Mouse (Mus musculus) forebrain, embryonic 12.5 days (tissue): ENCODE measurements around the gene Sez6l. TPM values are rescaled to one million over a fixed set of nuclear protein-coding genes. Genes with fewer than 3 reads are reported as not detected.
A peak's percentile ranks its signal among the peaks of the same experiment; 100 is the strongest.

Source experiments
- ATAC-seq: fragments of 200-750 bp; cut with Nextera tagmentation; 2 replicates; pipeline ENCODE4 v1.8.0; 2017; ENCODE audit warnings: moderate TSS enrichment; ENCODE audit not compliant: low FRiP score
- H3K27ac ChIP-seq: fragments of 300-500 bp; sonication (generic); 2 replicates; pipeline ENCODE4 v1.5.1; 2016; ENCODE audit warnings: mild to moderate bottlenecking
- H3K27me3 ChIP-seq: fragments of 300-500 bp; sonication (generic); 2 replicates; pipeline ENCODE4 v1.6.1; 2016; ENCODE audit warnings: mild to moderate bottlenecking
- H3K36me3 ChIP-seq: fragments of 300-500 bp; sonication (generic); replicated peaks from 2 replicates; pipeline ENCODE4 v1.6.1; 2016; ENCODE audit warnings: mild to moderate bottlenecking
- H3K4me1 ChIP-seq: fragments of 300-500 bp; sonication (generic); 2 replicates; pipeline ENCODE4 v1.6.1; 2016
- H3K4me2 ChIP-seq: fragments of 300-500 bp; sonication (generic); 2 replicates; pipeline ENCODE4 v1.6.1; 2016; ENCODE audit warnings: mild to moderate bottlenecking, moderate library complexity
- H3K4me3 ChIP-seq: fragments of 300-500 bp; sonication (generic); replicated peaks from 2 replicates; pipeline ENCODE4 v1.5.1; 2016; ENCODE audit warnings: mild to moderate bottlenecking
- H3K9ac ChIP-seq: fragments of 300-500 bp; sonication (generic); 2 replicates; pipeline ENCODE4 v1.6.1; 2016; ENCODE audit warnings: mild to moderate bottlenecking
- H3K9me3 ChIP-seq: fragments of 300-500 bp; sonication (generic); 2 replicates; pipeline ENCODE4 v1.6.1; 2016
- WGBS: fragments of 180-500 bp; shearing (Covaris S2); methylation state at CpG from one replicate; pipeline ENCODE4 v1.1.7; 2016; 5-methylcytosine and 5-hydroxymethylcytosine counted together
- polyA plus RNA-seq: library from polyadenylated mRNA; unstranded; fragments of >200 nt; fragmentation: Nextera tagmentation; extraction: Ambion mirVana; gene quantifications from 2 replicates; pipeline ENCODE4 v1.2.1, GENCODE M21; 2016

Sez6l gene
- polyA plus RNA-seq, 1 experiment from 2014 or later = 13.4 TPM

GRCm38 (mm10) chr5:112577750-112578149, 765 bp upstream of the Sez6l start:
- peak overlapping the region; percentile 75 for H3K9ac ChIP-seq
- H3K4me3 ChIP-seq = peak overlapping the region; percentile 62
- no peaks in the 10 kb centered on the region for H3K9me3 ChIP-seq
- peak; percentile 34; the same call in 1 of the 2 replicates for ATAC-seq
- peaks cover 72% of the 10 kb centered on the region for H3K27me3 ChIP-seq
- H3K36me3 ChIP-seq = no peaks in the 10 kb centered on the region
- 7% methylated on average over 10 of the region's 10 CpGs for WGBS
- peak overlapping the region; percentile 67 for H3K27ac ChIP-seq
- peak overlapping the region; percentile 93 for H3K4me2 ChIP-seq
- peaks cover 42% of the 10 kb centered on the region for H3K4me1 ChIP-seq

- peaks cover 41% of the 10 kb centered on the region for H3K4me1 ChIP-seq
- peak; percentile 53 for ATAC-seq
- H3K27ac ChIP-seq = peak overlapping the region; percentile 67
These were observed 508 bp downstream of the Sez6l start for GRCm38 (mm10) chr5:112576361-112576992.

GRCm38 (mm10) chr5:112575151-112575915, 1.7 kb downstream of the Sez6l start:
- no peak overlapping the region for H3K27ac ChIP-seq
- peaks cover 41% of the 10 kb centered on the region for H3K4me1 ChIP-seq
- no peaks in the 10 kb centered on the region for H3K9me3 ChIP-seq
- peak overlapping the region; percentile 93 for H3K4me2 ChIP-seq
- 8% methylated on average over 12 of the region's 12 CpGs for WGBS
- no peak for ATAC-seq
- H3K9ac ChIP-seq = peak overlapping the region; percentile 75; the same call in 1 of the 2 replicates
- peaks cover 72% of the 10 kb centered on the region for H3K27me3 ChIP-seq
- H3K36me3 ChIP-seq = no peaks in the 10 kb centered on the region
- H3K4me3 ChIP-seq = peak overlapping the region; percentile 62

More at GRCm38 (mm10) chr5:112576361-112576992, 508 bp downstream of the Sez6l start:
- Histone ChIP-seq H3K4me3 (peak overlapping the region; percentile 62), H3K27me3 (peaks cover 77% of the 10 kb centered on the region), H3K9ac (peak overlapping the region; percentile 75), H3K36me3 (no peaks in the 10 kb centered on the region), H3K9me3 (no peaks in the 10 kb centered on the region), H3K4me2 (peak overlapping the region; percentile 93)
- WGBS = under 1% methylated on average over 48 of the region's 48 CpGs

- Histone ChIP-seq H3K4me1 (peaks cover 41% of the 10 kb centered on the region), H3K4me3 (peak overlapping the region; percentile 62; the same call in 1 of the 2 replicates), H3K4me2 (peak overlapping the region; percentile 93), H3K9me3 (no peaks in the 10 kb centered on the region), H3K9ac (no peak overlapping the region), H3K27ac (no peak overlapping the region), H3K36me3 (no peaks in the 10 kb centered on the region), H3K27me3 (peaks cover 61% of the 10 kb centered on the region)
- 9% methylated on average over 8 of the region's 8 CpGs for WGBS
- peak; percentile 59; the same call in 1 of the 2 replicates for ATAC-seq
These were observed 3.1 kb downstream of the Sez6l start for GRCm38 (mm10) chr5:112573916-112574315.

- peaks cover 29% of the 10 kb centered on the region for H3K4me1 ChIP-seq
- H3K27me3 ChIP-seq = peaks cover 44% of the 10 kb centered on the region
- no peaks in the 10 kb centered on the region for H3K36me3 ChIP-seq
- no peak for ATAC-seq
- H3K27ac ChIP-seq = no peak overlapping the region
- H3K9me3 ChIP-seq = no peaks in the 10 kb centered on the region
- no peak overlapping the region for H3K4me3 ChIP-seq
- no peak overlapping the region for H3K9ac ChIP-seq
- WGBS = 64% methylated on average over 2 of the region's 2 CpGs
- no peak overlapping the region for H3K4me2 ChIP-seq
These were observed 4.8 kb downstream of the Sez6l start for GRCm38 (mm10) chr5:112572217-112572616.

GRCm38 (mm10) chr5:112565489-112565888, 11.5 kb downstream of the Sez6l start:
- Histone ChIP-seq H3K27ac (no peak overlapping the region), H3K4me3 (no peak overlapping the region), H3K36me3 (no peaks in the 10 kb centered on the region), H3K9me3 (no peaks in the 10 kb centered on the region), H3K9ac (no peak overlapping the region), H3K4me2 (no peak overlapping the region), H3K27me3 (peaks cover 5% of the 10 kb centered on the region), H3K4me1 (peaks cover 42% of the 10 kb centered on the region)
- whole genome bisulfite sequencing = 55% methylated on average over 8 of the region's 8 CpGs
- no peak for ATAC-seq

GRCm38 (mm10) chr5:112565083-112565482, 11.9 kb downstream of the Sez6l start:
- WGBS = 87% methylated on average over 17 of the region's 17 CpGs
- no peaks in the 10 kb centered on the region for H3K9me3 ChIP-seq

GRCm38 (mm10) chr5:112560869-112561499, 16.0 kb downstream of the Sez6l start:
- H3K4me3 ChIP-seq = no peak overlapping the region
- H3K27ac ChIP-seq = peak overlapping the region; percentile 62
- peak; percentile 72 for ATAC-seq
- H3K36me3 ChIP-seq = no peaks in the 10 kb centered on the region
- H3K27me3 ChIP-seq = peaks cover 9% of the 10 kb centered on the region
- H3K9ac ChIP-seq = no peak overlapping the region
- no peaks in the 10 kb centered on the region for H3K9me3 ChIP-seq
- peaks cover 38% of the 10 kb centered on the region for H3K4me1 ChIP-seq
- 19% methylated on average over 15 of the region's 15 CpGs for WGBS
- peak overlapping the region; percentile 28; the same call in 1 of the 2 replicates for H3K4me2 ChIP-seq

More at GRCm38 (mm10) chr5:112565083-112565482, 11.9 kb downstream of the Sez6l start:
- H3K4me1 ChIP-seq = peaks cover 46% of the 10 kb centered on the region
- no peaks in the 10 kb centered on the region for H3K36me3 ChIP-seq
- no peak overlapping the region for H3K9ac ChIP-seq
- H3K27me3 ChIP-seq = peaks cover 5% of the 10 kb centered on the region
- H3K27ac ChIP-seq = no peak overlapping the region
- no peak for ATAC-seq
- no peak overlapping the region for H3K4me2 ChIP-seq
- H3K4me3 ChIP-seq = no peak overlapping the region

- peaks cover 9% of the 10 kb centered on the region for H3K27me3 ChIP-seq
- H3K27ac ChIP-seq = no peak overlapping the region
- no peak overlapping the region for H3K4me2 ChIP-seq
- H3K9ac ChIP-seq = no peak overlapping the region
- WGBS = 76% methylated on average over 16 of the region's 16 CpGs
- ATAC-seq = no peak
- no peaks in the 10 kb centered on the region for H3K36me3 ChIP-seq
- H3K4me3 ChIP-seq = no peak overlapping the region
- H3K9me3 ChIP-seq = no peaks in the 10 kb centered on the region
- H3K4me1 ChIP-seq = peaks cover 29% of the 10 kb centered on the region
These were observed 16.8 kb downstream of the Sez6l start for GRCm38 (mm10) chr5:112560139-112560538.

- Histone ChIP-seq H3K36me3 (no peaks in the 10 kb centered on the region), H3K4me1 (peaks cover 37% of the 10 kb centered on the region), H3K27me3 (peaks cover 11% of the 10 kb centered on the region), H3K4me2 (no peak overlapping the region), H3K9me3 (no peaks in the 10 kb centered on the region), H3K27ac (no peak overlapping the region), H3K4me3 (no peak overlapping the region), H3K9ac (no peak overlapping the region)
- WGBS = 86% methylated on average over 4 of the region's 4 CpGs
- ATAC-seq = no peak
These were observed 19.6 kb downstream of the Sez6l start for GRCm38 (mm10) chr5:112557396-112557795.

- H3K4me2 ChIP-seq = no peak overlapping the region
- 81% methylated on average over 3 of the region's 3 CpGs for WGBS
- H3K27ac ChIP-seq = no peak overlapping the region
- no peak overlapping the region for H3K4me3 ChIP-seq
- H3K4me1 ChIP-seq = peaks cover 37% of the 10 kb centered on the region
- H3K9me3 ChIP-seq = no peaks in the 10 kb centered on the region
- H3K36me3 ChIP-seq = no peaks in the 10 kb centered on the region
- ATAC-seq = no peak
- no peak overlapping the region for H3K9ac ChIP-seq
- peaks cover 9% of the 10 kb centered on the region; the same call in 1 of the 2 replicates for H3K27me3 ChIP-seq
These were observed 20.3 kb downstream of the Sez6l start for GRCm38 (mm10) chr5:112556640-112557039.

GRCm38 (mm10) chr5:112554508-112554907, 22.5 kb downstream of the Sez6l start:
- no peak overlapping the region for H3K4me2 ChIP-seq
- WGBS = 70% methylated on average over 10 of the region's 10 CpGs
- H3K27me3 ChIP-seq = peaks cover 9% of the 10 kb centered on the region; the same call in 1 of the 2 replicates
- no peak for ATAC-seq
- peaks cover 40% of the 10 kb centered on the region for H3K4me1 ChIP-seq
- H3K27ac ChIP-seq = no peak overlapping the region
- no peak overlapping the region for H3K4me3 ChIP-seq
- no peak overlapping the region for H3K9ac ChIP-seq
- no peaks in the 10 kb centered on the region for H3K9me3 ChIP-seq
- no peaks in the 10 kb centered on the region for H3K36me3 ChIP-seq
